In the genomic region with DNA sequence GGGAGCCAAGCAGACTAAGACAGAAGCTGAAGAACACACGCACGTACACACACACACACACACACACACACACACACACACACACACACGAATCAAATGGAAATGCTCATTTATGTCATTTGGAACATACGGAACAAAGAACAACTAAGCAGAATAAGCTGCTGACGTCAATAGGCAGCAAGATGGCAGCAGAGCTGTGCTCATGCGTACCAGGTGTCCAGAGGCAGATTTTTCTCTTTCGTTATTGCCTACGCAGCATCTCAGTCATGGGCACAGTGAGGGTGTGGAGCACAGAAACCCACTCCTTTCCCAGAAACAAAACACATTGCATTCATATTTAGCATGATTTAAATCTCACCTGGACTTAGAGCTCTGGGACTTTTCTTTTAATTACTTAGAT, we compare ENCODE assay signal across 22 mouse cellular contexts. TPM values are rescaled to one million over a fixed set of nuclear protein-coding genes. Genes with fewer than 3 reads are reported as not detected.
A peak's percentile ranks its signal among the peaks of the same experiment; 100 is the strongest.
DNase-seq lines count a peak whose midpoint lies in the region; ATAC-seq and TF ChIP-seq lines count a peak whose summit lies in the region.
"Had no signal": no experiment of that assay in that cellular context is flagged by ENCODE, and none has a peak within 500 bp of the region (broad histone marks: within the 10 kb centered on the region; RNA-seq: fewer than 3 reads in every experiment).

No protein-coding gene starts in this region.

- H3K27me3 ChIP-seq in forebrain, embryonic 13.5 days, result no peaks in the 10 kb centered on the region
- H3K27me3 ChIP-seq in forebrain, embryonic 10.5 days (ENCODE audit: poor library complexity, severe bottlenecking), result no peaks in the 10 kb centered on the region
- H3K27me3 ChIP-seq in heart, postnatal 0 days (ENCODE audit: control insufficient read depth, insufficient read depth, low read length), result no peaks in the 10 kb centered on the region
- no peaks in the 10 kb centered on the region for H3K27me3 ChIP-seq in heart, embryonic 10.5 days (ENCODE audit: insufficient read depth, poor library complexity, severe bottlenecking)
- H3K27me3 ChIP-seq in liver, adult 2 months (ENCODE audit: control insufficient read depth, insufficient read depth, low read length), result no peaks in the 10 kb centered on the region
- H3K27me3 ChIP-seq in liver, embryonic 12.5 days (replicated peaks), result no peaks in the 10 kb centered on the region
- no peaks in the 10 kb centered on the region for H3K27me3 ChIP-seq in neural tube, embryonic 14.5 days (ENCODE audit: control insufficient read depth, insufficient read depth, low read length)
- H3K27me3 ChIP-seq: heart, embryonic 15.5 days; lung, embryonic 15.5 days; midbrain, embryonic 13.5 days; stomach, embryonic 15.5 days had no signal

- no peak for TF ChIP-seq EP300 in heart, postnatal 0 days (IDR thresholded peaks at IDR 0.05; ENCODE audit: low read depth)

- H3K4me1 ChIP-seq in forebrain, embryonic 13.5 days, result no peaks in the 10 kb centered on the region
- H3K4me1 ChIP-seq in forebrain, embryonic 10.5 days, result no peaks in the 10 kb centered on the region
- no peaks in the 10 kb centered on the region for H3K4me1 ChIP-seq in heart, postnatal 0 days (ENCODE audit: control insufficient read depth, insufficient read depth)
- peaks cover 3% of the 10 kb centered on the region; the same call in 1 of the 2 replicates for H3K4me1 ChIP-seq in heart, embryonic 10.5 days
- H3K4me1 ChIP-seq in liver, adult 2 months (ENCODE audit: control insufficient read depth, insufficient read depth, low read length), result peaks cover 1% of the 10 kb centered on the region; the same call in 1 of the 2 replicates
- no peaks in the 10 kb centered on the region for H3K4me1 ChIP-seq in liver, embryonic 12.5 days
- H3K4me1 ChIP-seq in neural tube, embryonic 14.5 days (ENCODE audit: control insufficient read depth, insufficient read depth, low read length), result no peaks in the 10 kb centered on the region
- H3K4me1 ChIP-seq: heart, embryonic 15.5 days; lung, embryonic 15.5 days; midbrain, embryonic 13.5 days; stomach, embryonic 15.5 days had no signal

- H3K4me3 ChIP-seq in forebrain, embryonic 13.5 days, result no peak overlapping the region
- no peak overlapping the region for H3K4me3 ChIP-seq in forebrain, embryonic 10.5 days
- H3K4me3 ChIP-seq in heart, postnatal 0 days (ENCODE audit: low read depth, low read length), result no peak overlapping the region
- no peak overlapping the region for H3K4me3 ChIP-seq in heart, embryonic 10.5 days
- no peak overlapping the region for H3K4me3 ChIP-seq in liver, adult 2 months (ENCODE audit: insufficient read depth, low read depth, low read length)
- no peak overlapping the region for H3K4me3 ChIP-seq in liver, embryonic 12.5 days
- no peak overlapping the region for H3K4me3 ChIP-seq in neural tube, embryonic 14.5 days (ENCODE audit: low read depth, low read length)
- H3K4me3 ChIP-seq: heart, embryonic 15.5 days; lung, embryonic 15.5 days; midbrain, embryonic 13.5 days; stomach, embryonic 15.5 days had no signal

- H3K4me2 ChIP-seq in forebrain, embryonic 13.5 days, result no peak overlapping the region
- H3K4me2 ChIP-seq in heart, postnatal 0 days (ENCODE audit: low read depth, low read length), result no peak overlapping the region
- no peak overlapping the region for H3K4me2 ChIP-seq in liver, embryonic 12.5 days
- H3K4me2 ChIP-seq in neural tube, embryonic 14.5 days (ENCODE audit: low read depth, low read length), result no peak overlapping the region
- H3K4me2 ChIP-seq: heart, embryonic 15.5 days; lung, embryonic 15.5 days; midbrain, embryonic 13.5 days; stomach, embryonic 15.5 days had no signal

- H3K27ac ChIP-seq in forebrain, embryonic 13.5 days, result no peak overlapping the region
- H3K27ac ChIP-seq in forebrain, embryonic 10.5 days, result no peak overlapping the region
- no peak overlapping the region for H3K27ac ChIP-seq in heart, postnatal 0 days (ENCODE audit: low read depth)
- no peak overlapping the region for H3K27ac ChIP-seq in heart, embryonic 10.5 days
- H3K27ac ChIP-seq in liver, adult 2 months (replicated peaks; ENCODE audit: insufficient read depth, low read depth, low read length), result no peak overlapping the region
- no peak overlapping the region for H3K27ac ChIP-seq in liver, embryonic 12.5 days
- no peak overlapping the region for H3K27ac ChIP-seq in neural tube, embryonic 14.5 days (ENCODE audit: low read depth, low read length)
- H3K27ac ChIP-seq: heart, embryonic 15.5 days; lung, embryonic 15.5 days; midbrain, embryonic 13.5 days; stomach, embryonic 15.5 days had no signal

- WGBS in forebrain, embryonic 13.5 days, result 81% methylated on average over 8 of the region's 8 CpGs
- WGBS in forebrain, embryonic 10.5 days, result 88% methylated on average over 8 of the region's 8 CpGs
- 89% methylated on average over 8 of the region's 8 CpGs for WGBS in heart, postnatal 0 days
- WGBS in heart, embryonic 10.5 days, result 83% methylated on average over 8 of the region's 8 CpGs
- WGBS in liver, adult 2 months, result 89% methylated on average over 8 of the region's 8 CpGs
- 73% methylated on average over 8 of the region's 8 CpGs for WGBS in liver, embryonic 12.5 days (ENCODE audit: insufficient replicate concordance)
- WGBS in neural tube, embryonic 14.5 days, result 84% methylated on average over 8 of the region's 8 CpGs

- H3K9ac ChIP-seq in forebrain, embryonic 13.5 days, result no peak overlapping the region
- H3K9ac ChIP-seq in heart, postnatal 0 days (replicated peaks; ENCODE audit: low read depth, low read length), result no peak overlapping the region
- H3K9ac ChIP-seq in liver, adult 2 months (ENCODE audit: low read depth, low read length), result no peak overlapping the region
- no peak overlapping the region for H3K9ac ChIP-seq in liver, embryonic 12.5 days
- H3K9ac ChIP-seq in neural tube, embryonic 14.5 days (replicated peaks; ENCODE audit: low read depth, low read length), result no peak overlapping the region
- H3K9ac ChIP-seq: heart, embryonic 15.5 days; lung, embryonic 15.5 days; midbrain, embryonic 13.5 days; stomach, embryonic 15.5 days had no signal

- TF ChIP-seq CTCF in heart, postnatal 0 days (IDR thresholded peaks at IDR 0.05; ENCODE audit: low read depth), result 0 out of 2 replicates have a peak, but pooled peaks have one; percentile 7
- 0 out of 2 replicates have a peak, but pooled peaks have one; percentile 10 for TF ChIP-seq CTCF in liver, adult 2 months (IDR thresholded peaks at IDR 0.05; ENCODE audit: low read depth, low read length)

- 0 out of 2 replicates have a peak, but pooled peaks have one; percentile 16 for ATAC-seq in forebrain, embryonic 13.5 days
- ATAC-seq in heart, postnatal 0 days (ENCODE audit: insufficient read depth, low read depth), result no peak
- ATAC-seq in liver, embryonic 12.5 days, result no peak
- ATAC-seq in neural tube, embryonic 14.5 days (ENCODE audit: low read depth), result 0 out of 2 replicates have a peak, but pooled peaks have one; percentile 49
- ATAC-seq: activated CD4-positive, CD25-positive, alpha-beta regulatory T cell, adult 4 months; midbrain, embryonic 13.5 days had no signal

- H3K79me2 ChIP-seq in liver, adult 2 months (ENCODE audit: control insufficient read depth, insufficient read depth, low read length), result no peaks in the 10 kb centered on the region

- no peak for TF ChIP-seq POLR2A in liver, adult 2 months (IDR thresholded peaks at IDR 0.05; ENCODE audit: extremely low read depth, insufficient read depth, low read length)

- no peaks in the 10 kb centered on the region for H3K36me3 ChIP-seq in forebrain, embryonic 13.5 days (ENCODE audit: poor library complexity, severe bottlenecking)
- no peaks in the 10 kb centered on the region for H3K36me3 ChIP-seq in forebrain, embryonic 10.5 days (replicated peaks)
- peaks cover 16% of the 10 kb centered on the region for H3K36me3 ChIP-seq in heart, postnatal 0 days (replicated peaks; ENCODE audit: control insufficient read depth, insufficient read depth, low read length)
- no peaks in the 10 kb centered on the region for H3K36me3 ChIP-seq in heart, embryonic 10.5 days
- H3K36me3 ChIP-seq in liver, adult 2 months (ENCODE audit: control insufficient read depth, insufficient read depth, low read length), result peaks cover 40% of the 10 kb centered on the region
- H3K36me3 ChIP-seq in liver, embryonic 12.5 days, result no peaks in the 10 kb centered on the region
- H3K36me3 ChIP-seq in neural tube, embryonic 14.5 days (ENCODE audit: control insufficient read depth, insufficient read depth, low read length), result no peaks in the 10 kb centered on the region
- H3K36me3 ChIP-seq: G1E; heart, embryonic 15.5 days; lung, embryonic 15.5 days; midbrain, embryonic 13.5 days; stomach, embryonic 15.5 days had no signal

- H3K9me3 ChIP-seq in forebrain, embryonic 13.5 days (replicated peaks), result no peaks in the 10 kb centered on the region
- H3K9me3 ChIP-seq in forebrain, embryonic 10.5 days, result no peaks in the 10 kb centered on the region
- no peaks in the 10 kb centered on the region for H3K9me3 ChIP-seq in heart, postnatal 0 days (replicated peaks; ENCODE audit: control insufficient read depth, low read length)
- H3K9me3 ChIP-seq in heart, embryonic 10.5 days, result no peaks in the 10 kb centered on the region
- no peaks in the 10 kb centered on the region for H3K9me3 ChIP-seq in liver, embryonic 12.5 days (replicated peaks)
- no peaks in the 10 kb centered on the region for H3K9me3 ChIP-seq in neural tube, embryonic 14.5 days (ENCODE audit: control insufficient read depth, low read length)
- H3K9me3 ChIP-seq: G1E; heart, embryonic 15.5 days; lung, embryonic 15.5 days; midbrain, embryonic 13.5 days; stomach, embryonic 15.5 days had no signal

- DNase-seq in forebrain, embryonic 10.5 days (ENCODE audit: extremely low spot score, low spot score), result no peak
- no peak for DNase-seq in heart, postnatal 0 days (ENCODE audit: low spot score)
- no peak for DNase-seq in heart, embryonic 10.5 days (ENCODE audit: low spot score)
- DNase-seq in liver, adult 2 months (ENCODE audit: extremely low read depth, low read depth, low spot score), result no peak
- DNase-seq in neural tube, embryonic 10.5 days (ENCODE audit: extremely low spot score, low spot score), result no peak
- DNase-seq: adrenal gland, postnatal 10 days; cerebellum, adult 11 months; cerebellum, postnatal 10 days; heart, adult 11 months; kidney, adult 9 months; kidney, postnatal 4 days; right cerebral cortex, postnatal 25 days; thymus, adult 2 months had no signal

RNA-seq across cellular contexts. Expression of gene Fam13a, which starts 39.2 kb away (rescaled TPM):
- polyA plus RNA-seq in forebrain, embryonic 13.5 days (2015; fragmentation: Nextera tagmentation; extraction: Ambion mirVana), result 5.6 and 6.6 TPM in 2 replicates
- 2.0 and 2.9 TPM in 2 replicates for polyA plus RNA-seq in forebrain, embryonic 10.5 days (2016; fragmentation: Nextera tagmentation; extraction: Ambion mirVana)
- 3.3 and 12.4 TPM in 2 replicates for total RNA-seq in heart, postnatal 0 days (2014; rRNA removed; ENCODE audit: low replicate concordance)
- polyA plus RNA-seq in heart, postnatal 0 days (2015; fragmentation: Nextera tagmentation; extraction: Ambion mirVana), result 9.5 and 10.7 TPM in 2 replicates
- polyA plus RNA-seq in heart, embryonic 10.5 days (2016; fragmentation: Nextera tagmentation; extraction: Ambion mirVana), result 5.7 and 5.8 TPM in 2 replicates
- total RNA-seq in liver, adult 2 months (2014; rRNA removed), result 42.5 and 48.3 TPM in 2 replicates
- polyA plus RNA-seq in liver, adult 2 months (2012; rRNA removed), result 3.2 and 3.4 TPM in 2 replicates
- polyA plus RNA-seq in liver, embryonic 12.5 days (2016; fragmentation: Nextera tagmentation; extraction: Ambion mirVana), result 0.54 and 1.0 TPM in 2 replicates
- polyA plus RNA-seq in neural tube, embryonic 14.5 days (2014; fragmentation: Nextera tagmentation; extraction: Ambion mirVana), result 11.8 and 17.6 TPM in 2 replicates
- polyA plus RNA-seq: activated CD4-positive, CD25-positive, alpha-beta regulatory T cell, adult 4 months; G1E had no signal

Comparison
In these comparisons a context has a peak if more than half of its experiments do, and no peak if none do; other contexts are left out.
1. ATAC-seq: peak in forebrain, embryonic 13.5 days (single experiment) and neural tube, embryonic 14.5 days (single experiment); none in heart, postnatal 0 days (single experiment) and liver, embryonic 12.5 days (single experiment).